ENCODE assay signal across 17 mouse cellular contexts in genomic region chr7:140953133-140953532, GRCm38 (mm10). TPM values are rescaled to one million over a fixed set of nuclear protein-coding genes. Genes with fewer than 3 reads are reported as not detected.
DNase-seq lines count a peak whose midpoint lies in the region; ATAC-seq and TF ChIP-seq lines count a peak whose summit lies in the region.
"Had no signal": no experiment of that assay in that cellular context is flagged by ENCODE, and none has a peak within 500 bp of the region (broad histone marks: within the 10 kb centered on the region; RNA-seq: fewer than 3 reads in every experiment).

No protein-coding gene starts in this region.

- DNase-seq in kidney, adult 9 months, result peak; percentile 28
- DNase-seq in spleen, adult 2 months (ENCODE audit: low read depth in 1 of 2, low spot score in 2 of 2), result no peak
- no peak for DNase-seq in spleen, postnatal 4 days (ENCODE audit: low spot score in 2 of 2)
- DNase-seq in left cerebral cortex, postnatal 36 days (ENCODE audit: low spot score in 2 of 2), result no peak
- no peak for DNase-seq in testis, postnatal 10 days (ENCODE audit: low spot score)
- DNase-seq: gastrocnemius, postnatal 25 days; midbrain, embryonic 14.5 days; right cerebral cortex, postnatal 25 days had no signal

- H3K36me3 ChIP-seq in kidney, embryonic 14.5 days (ENCODE audit: control insufficient read depth, insufficient read depth, low read length), result peaks cover 22% of the 10 kb centered on the region
- H3K36me3 ChIP-seq in spleen, adult 2 months (ENCODE audit: control insufficient read depth, insufficient read depth, low read length), result no peaks in the 10 kb centered on the region
- H3K36me3 ChIP-seq in intestine, postnatal 0 days (ENCODE audit: control insufficient read depth, insufficient read depth), result peaks cover 23% of the 10 kb centered on the region
- H3K36me3 ChIP-seq in neural tube, embryonic 15.5 days, result no peaks in the 10 kb centered on the region

- no peak for TF ChIP-seq POLR2A in spleen, adult 2 months (IDR thresholded peaks at IDR 0.05; ENCODE audit: low read depth, low read length)

- no peak overlapping the region for H3K9ac ChIP-seq in kidney, embryonic 14.5 days (ENCODE audit: low read depth, low read length)
- H3K9ac ChIP-seq in intestine, postnatal 0 days (ENCODE audit: low read depth, low read length), result peak overlapping the region; percentile 11; the same call in 1 of the 2 replicates
- H3K9ac ChIP-seq in neural tube, embryonic 15.5 days (replicated peaks), result no peak overlapping the region

- no peak for TF ChIP-seq CTCF in spleen, adult 2 months (IDR thresholded peaks at IDR 0.05; ENCODE audit: extremely low read depth, insufficient read depth, insufficient read length, insufficient replicate concordance)
- TF ChIP-seq CTCF in intestine, postnatal 0 days (IDR thresholded peaks at IDR 0.05; ENCODE audit: low read depth), result no peak

- intact Hi-C loops in left cerebral cortex, postnatal 36 days (cut with DNase I), result no loop called here

- H3K4me2 ChIP-seq in kidney, embryonic 14.5 days (replicated peaks; ENCODE audit: low read depth, low read length), result no peak overlapping the region; the same call in 1 of the 2 replicates
- H3K4me2 ChIP-seq in intestine, postnatal 0 days (replicated peaks; ENCODE audit: low read depth), result peak overlapping the region; percentile 74; the same call in 1 of the 2 replicates
- no peak overlapping the region for H3K4me2 ChIP-seq in neural tube, embryonic 15.5 days

- H3K27me3 ChIP-seq in kidney, embryonic 14.5 days (ENCODE audit: control insufficient read depth, insufficient read depth, low read length), result no peaks in the 10 kb centered on the region
- no peaks in the 10 kb centered on the region for H3K27me3 ChIP-seq in spleen, adult 2 months (ENCODE audit: control insufficient read depth, insufficient read depth, low read length)
- H3K27me3 ChIP-seq in intestine, postnatal 0 days (replicated peaks; ENCODE audit: control insufficient read depth, insufficient read depth, low read length), result no peaks in the 10 kb centered on the region
- H3K27me3 ChIP-seq in neural tube, embryonic 15.5 days (replicated peaks), result no peaks in the 10 kb centered on the region

- peaks cover 30% of the 10 kb centered on the region for H3K4me1 ChIP-seq in kidney, embryonic 14.5 days (ENCODE audit: control insufficient read depth, insufficient read depth, low read length)
- H3K4me1 ChIP-seq in spleen, adult 2 months (ENCODE audit: control insufficient read depth, insufficient read depth, insufficient read length), result peaks cover 20% of the 10 kb centered on the region; the same call in 1 of the 2 replicates
- H3K4me1 ChIP-seq in intestine, postnatal 0 days (replicated peaks; ENCODE audit: control insufficient read depth, insufficient read depth, low read length), result peaks cover 11% of the 10 kb centered on the region; the same call in 1 of the 2 replicates
- peaks cover 18% of the 10 kb centered on the region; the same call in 1 of the 2 replicates for H3K4me1 ChIP-seq in neural tube, embryonic 15.5 days

- 80% methylated on average over 11 of the region's 11 CpGs for WGBS in kidney, embryonic 14.5 days
- 63% methylated on average over 11 of the region's 11 CpGs for WGBS in spleen, adult 2 months
- WGBS in intestine, postnatal 0 days, result 67% methylated on average over 11 of the region's 11 CpGs
- 87% methylated on average over 11 of the region's 11 CpGs for WGBS in neural tube, embryonic 15.5 days

- ATAC-seq in kidney, embryonic 14.5 days (ENCODE audit: low FRiP score, low TSS enrichment), result no peak
- ATAC-seq in intestine, postnatal 0 days, result no peak
- no peak for ATAC-seq in neural tube, embryonic 15.5 days (ENCODE audit: low FRiP score)
- ATAC-seq: inflammation-experienced regulatory T-cells, adult 6 months had no signal

- H3K4me3 ChIP-seq in kidney, embryonic 14.5 days (ENCODE audit: low read length), result no peak overlapping the region
- H3K4me3 ChIP-seq in spleen, adult 2 months (ENCODE audit: extremely low read depth, insufficient read depth, insufficient read length), result no peak overlapping the region
- no peak overlapping the region for H3K4me3 ChIP-seq in intestine, postnatal 0 days (ENCODE audit: low read depth, low read length)
- H3K4me3 ChIP-seq in neural tube, embryonic 15.5 days (replicated peaks), result no peak overlapping the region

- H3K9me3 ChIP-seq in kidney, embryonic 14.5 days (ENCODE audit: control insufficient read depth, low read length), result no peaks in the 10 kb centered on the region
- H3K9me3 ChIP-seq in intestine, postnatal 0 days (ENCODE audit: control insufficient read depth), result no peaks in the 10 kb centered on the region
- no peaks in the 10 kb centered on the region for H3K9me3 ChIP-seq in neural tube, embryonic 15.5 days (replicated peaks)

- no peak overlapping the region for H3K27ac ChIP-seq in kidney, embryonic 14.5 days (ENCODE audit: low read depth, low read length)
- H3K27ac ChIP-seq in spleen, adult 2 months (ENCODE audit: insufficient read depth, low read length), result peak overlapping the region; percentile 21; the same call in 1 of the 2 replicates
- no peak overlapping the region; the same call in 1 of the 2 replicates for H3K27ac ChIP-seq in intestine, postnatal 0 days (ENCODE audit: low read depth, low read length)
- H3K27ac ChIP-seq in neural tube, embryonic 15.5 days (replicated peaks), result no peak overlapping the region

RNA-seq across cellular contexts. Expression of gene Gm45717, which starts 2.6 kb away (rescaled TPM):
- not detected in 2 replicates for polyA plus RNA-seq in kidney, embryonic 14.5 days (2014; fragmentation: Nextera tagmentation; extraction: Ambion mirVana)
- polyA plus RNA-seq in spleen, adult 2 months (2012; rRNA removed), result not detected in 2 replicates
- 0.38 TPM in 1 of 2 replicates, not detected in the other for polyA plus RNA-seq in intestine, postnatal 0 days (2015; fragmentation: Nextera tagmentation; extraction: Ambion mirVana)
- total RNA-seq in left cerebral cortex, postnatal 36 days (2021), result not detected
- polyA plus RNA-seq in neural tube, embryonic 15.5 days (2015; fragmentation: Nextera tagmentation; extraction: Ambion mirVana), result not detected in 2 replicates
- total RNA-seq: gastrocnemius, postnatal 25 days; left cerebral cortex, adult 8-10 months; neutrophil, adult 5-6 weeks had no signal
- polyA plus RNA-seq: cortical plate, adult 2 months; forebrain, embryonic 11.5 days; inflammation-experienced regulatory T-cells, adult 6 months; midbrain, embryonic 14.5 days; thymus, postnatal 0 days had no signal

RNA-seq across cellular contexts. Expression of gene Ifitm2, which starts 2.7 kb away (rescaled TPM):
- polyA plus RNA-seq in kidney, embryonic 14.5 days (2014; fragmentation: Nextera tagmentation; extraction: Ambion mirVana), result 1,039 and 1,151 TPM in 2 replicates
- polyA plus RNA-seq in spleen, adult 2 months (2012; rRNA removed), result 279 and 436 TPM in 2 replicates
- polyA plus RNA-seq in intestine, postnatal 0 days (2015; fragmentation: Nextera tagmentation; extraction: Ambion mirVana), result 686 and 738 TPM in 2 replicates
- 10 to 100 TPM; 12.3 to 14.0 TPM for total RNA-seq in left cerebral cortex, postnatal 36 days (2021)
- polyA plus RNA-seq in neural tube, embryonic 15.5 days (2015; fragmentation: Nextera tagmentation; extraction: Ambion mirVana), result 197 and 409 TPM in 2 replicates

RNA-seq across cellular contexts. Expression of gene Ifitm5, which starts 3.0 kb away (rescaled TPM):
- polyA plus RNA-seq in kidney, embryonic 14.5 days (2014; fragmentation: Nextera tagmentation; extraction: Ambion mirVana), result 2.2 and 2.6 TPM in 2 replicates
- polyA plus RNA-seq in spleen, adult 2 months (2012; rRNA removed), result 1.2 and 1.3 TPM in 2 replicates
- 0.34 and 0.75 TPM in 2 replicates for polyA plus RNA-seq in intestine, postnatal 0 days (2015; fragmentation: Nextera tagmentation; extraction: Ambion mirVana)
- total RNA-seq in left cerebral cortex, postnatal 36 days (2021), result not detected
- 3.0 and 4.5 TPM in 2 replicates for polyA plus RNA-seq in neural tube, embryonic 15.5 days (2015; fragmentation: Nextera tagmentation; extraction: Ambion mirVana)
- polyA plus RNA-seq: cortical plate, adult 2 months; forebrain, embryonic 11.5 days had no signal

RNA-seq across cellular contexts. Expression of gene Pgghg, which starts 11.9 kb away (rescaled TPM):
- polyA plus RNA-seq in kidney, embryonic 14.5 days (2014; fragmentation: Nextera tagmentation; extraction: Ambion mirVana), result 15.9 and 20.5 TPM in 2 replicates
- polyA plus RNA-seq in spleen, adult 2 months (2012; rRNA removed), result 21.2 and 26.0 TPM in 2 replicates
- polyA plus RNA-seq in intestine, postnatal 0 days (2015; fragmentation: Nextera tagmentation; extraction: Ambion mirVana), result 18.9 and 19.4 TPM in 2 replicates
- total RNA-seq in left cerebral cortex, postnatal 36 days (2021), result 1 to 10 TPM; 3.3 to 5.8 TPM
- 6.3 and 10.2 TPM in 2 replicates for polyA plus RNA-seq in neural tube, embryonic 15.5 days (2015; fragmentation: Nextera tagmentation; extraction: Ambion mirVana)

RNA-seq across cellular contexts. Expression of gene Ifitm1, which starts 13.9 kb away (rescaled TPM):
- polyA plus RNA-seq in kidney, embryonic 14.5 days (2014; fragmentation: Nextera tagmentation; extraction: Ambion mirVana), result 54.4 and 61.4 TPM in 2 replicates
- polyA plus RNA-seq in spleen, adult 2 months (2012; rRNA removed), result 159 and 265 TPM in 2 replicates
- polyA plus RNA-seq in intestine, postnatal 0 days (2015; fragmentation: Nextera tagmentation; extraction: Ambion mirVana), result 122 and 133 TPM in 2 replicates
- total RNA-seq in left cerebral cortex, postnatal 36 days (2021), result 1 to 10 TPM; 3.6 to 4.2 TPM
- polyA plus RNA-seq in neural tube, embryonic 15.5 days (2015; fragmentation: Nextera tagmentation; extraction: Ambion mirVana), result 20.6 and 115 TPM in 2 replicates
